Mouse (Mus musculus): Measurements from ENCODE around the gene Smco2. TPM values are rescaled to one million over a fixed set of nuclear protein-coding genes. Genes with fewer than 3 reads are reported as not detected.

Smco2 gene
- total and polyA plus RNA-seq, 3 experiments, result not detected

DNA sequence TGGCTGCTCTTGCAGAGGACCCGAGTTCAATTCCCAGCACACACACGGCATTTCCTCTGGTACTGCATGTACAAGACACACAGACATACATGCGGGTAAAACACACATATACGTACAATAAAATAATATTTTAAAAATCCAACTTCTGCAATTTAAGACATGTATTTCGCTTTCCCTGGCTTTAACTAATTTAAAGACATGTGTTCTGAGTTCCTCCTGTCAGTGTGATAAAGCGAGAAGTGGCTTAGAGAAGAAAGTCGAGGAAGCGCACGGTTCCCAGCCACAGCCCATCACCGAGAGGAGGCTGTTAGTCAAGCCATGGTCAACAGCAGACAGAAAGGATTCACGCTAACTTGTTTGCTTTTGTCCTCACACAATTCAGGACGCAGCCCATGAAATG lies 18.6 kb upstream of the Smco2 start:
- H3K9ac ChIP-seq (ENCODE audit: control insufficient read depth, low read depth, low read length, poor library complexity, severe bottlenecking), result no peak overlapping the region
- no peaks in the 10 kb centered on the region for H3K79me2 ChIP-seq (ENCODE audit: control insufficient read depth, insufficient read depth, low read length, poor library complexity)
- no peaks in the 10 kb centered on the region for H3K27me3 ChIP-seq (ENCODE audit: control insufficient read depth in 1 of 2, insufficient read depth in 2 of 2, low read length in 2 of 2)
- peak; percentile 63 for DNase-seq (ENCODE audit: low read depth, low spot score)
- no peak overlapping the region for H3K27ac ChIP-seq (ENCODE audit: control insufficient read depth, low read depth, low read length)
- H3K4me3 ChIP-seq (ENCODE audit: control insufficient read depth in 1 of 2, insufficient read depth in 1 of 2, low read depth in 2 of 2, low read length in 2 of 2), result no peak overlapping the region
- H3K36me3 ChIP-seq (ENCODE audit: control insufficient read depth in 1 of 2, insufficient read depth in 2 of 2, low read length in 2 of 2), result peaks cover 0 to 11% of the 10 kb centered on the region in 2 experiments; a peak in 3 of 4 replicates
- H3K9me3 ChIP-seq (replicated peaks; ENCODE audit: insufficient read depth, low read length), result no peaks in the 10 kb centered on the region
- peaks cover 10 to 12% of the 10 kb centered on the region in 2 experiments for H3K4me1 ChIP-seq (ENCODE audit: control insufficient read depth in 1 of 2, insufficient read depth in 2 of 2, low read length in 2 of 2)
- TF ChIP-seq MAX (IDR thresholded peaks at IDR 0.05; ENCODE audit: low read length) (peak; percentile 94), USF1 (IDR thresholded peaks at IDR 0.05; ENCODE audit: low read depth, low read length) (peak; percentile 78), MXI1 (IDR thresholded peaks at IDR 0.05; ENCODE audit: low read depth, low read length) (peak; percentile 97), ZC3H11A (IDR thresholded peaks at IDR 0.05; ENCODE audit: low read depth, low read length) (0 out of 2 replicates have a peak, but pooled peaks have one; percentile 7), TBP (IDR thresholded peaks at IDR 0.05; ENCODE audit: low read depth, low read length) (no peak), MYC (IDR thresholded peaks at IDR 0.05; ENCODE audit: low read depth, low read length) (peak; percentile 91), POLR2A (IDR thresholded peaks at IDR 0.05; ENCODE audit: control insufficient read depth in 1 of 2, insufficient read depth in 1 of 2, low read depth in 1 of 2, low read length in 2 of 2, poor library complexity in 1 of 2) (no peak), ETS1 (IDR thresholded peaks at IDR 0.05; ENCODE audit: low read depth, low read length) (0 out of 2 replicates have a peak, but pooled peaks have one; percentile 29), ZKSCAN1 (IDR thresholded peaks at IDR 0.05; ENCODE audit: low read depth, low read length) (no peak), CTCF (IDR thresholded peaks at IDR 0.05 in 2 of 3, conservative IDR thresholded peaks at IDR 0.05 in 1 of 3; ENCODE audit: control insufficient read depth in 1 of 3, insufficient read depth in 1 of 3, low read depth in 2 of 3, low read length in 3 of 3, poor library complexity in 1 of 3, severe bottlenecking in 1 of 3) (no peak), CHD1 (IDR thresholded peaks at IDR 0.05; ENCODE audit: low read depth, low read length) (no peak), TAL1 (IDR thresholded peaks at IDR 0.05; ENCODE audit: low read length) (no peak), MEF2A (IDR thresholded peaks at IDR 0.05; ENCODE audit: extremely low read depth, insufficient replicate concordance, low read depth, low read length, poor library complexity, severe bottlenecking) (no peak), CHD2 (IDR thresholded peaks at IDR 0.05; ENCODE audit: low read length) (no peak), POLR2AphosphoS2 (IDR thresholded peaks at IDR 0.05; ENCODE audit: low read length) (no peak), BHLHE40 (IDR thresholded peaks at IDR 0.05; ENCODE audit: borderline replicate concordance, low read depth, low read length) (peak; percentile 62; the same call in 1 of the 2 replicates), POLR2AphosphoS5 (IDR thresholded peaks at IDR 0.05; ENCODE audit: borderline replicate concordance, low read depth, low read length) (no peak), ZMIZ1 (IDR thresholded peaks at IDR 0.05; ENCODE audit: low read depth, low read length) (no peak), RCOR1 (IDR thresholded peaks at IDR 0.05; ENCODE audit: low read depth, low read length) (no peak), MYB (IDR thresholded peaks at IDR 0.05; ENCODE audit: low read depth, low read length) (no peak), JUND (IDR thresholded peaks at IDR 0.05; ENCODE audit: low read depth, low read length) (no peak), MAFK (IDR thresholded peaks at IDR 0.05; ENCODE audit: borderline replicate concordance, low read depth, low read length) (no peak), NELFE (IDR thresholded peaks at IDR 0.05; ENCODE audit: low read depth, low read length) (no peak), MAZ (IDR thresholded peaks at IDR 0.05; ENCODE audit: low read depth, low read length) (no peak), NRF1 (IDR thresholded peaks at IDR 0.05; ENCODE audit: insufficient read depth, low read depth, low read length, poor library complexity, severe bottlenecking) (no peak), TCF12 (IDR thresholded peaks at IDR 0.05; ENCODE audit: low read depth, low read length) (no peak), USF2 (IDR thresholded peaks at IDR 0.05; ENCODE audit: borderline replicate concordance in 1 of 2, insufficient read depth in 1 of 2, low read depth in 1 of 2, low read length in 2 of 2) (no peak), SIN3A (IDR thresholded peaks at IDR 0.05; ENCODE audit: low read length) (peak; percentile 90), GABPA (IDR thresholded peaks at IDR 0.05; ENCODE audit: low read depth, low read length) (no peak), SMC3 (IDR thresholded peaks at IDR 0.05; ENCODE audit: low read depth, low read length) (peak; percentile 15; the same call in 1 of the 2 replicates), UBTF (IDR thresholded peaks at IDR 0.05; ENCODE audit: borderline replicate concordance, insufficient read depth, low read depth, low read length) (no peak), ELF1 (IDR thresholded peaks at IDR 0.05; ENCODE audit: low read depth, low read length) (no peak), E2F4 (IDR thresholded peaks at IDR 0.05; ENCODE audit: borderline replicate concordance, low read depth, low read length) (no peak), RAD21 (IDR thresholded peaks at IDR 0.05; ENCODE audit: low read depth, low read length) (no peak), EP300 (IDR thresholded peaks at IDR 0.05; ENCODE audit: low read depth in 1 of 2, low read length in 2 of 2) (peak; percentile 25 to 30; a peak in 3 of 4 replicates), KAT2A (conservative IDR thresholded peaks at IDR 0.05; ENCODE audit: low read depth, low read length) (no peak), ZNF384 (IDR thresholded peaks at IDR 0.05; ENCODE audit: low read depth, low read length) (no peak), HCFC1 (IDR thresholded peaks at IDR 0.05; ENCODE audit: low read depth, low read length) (no peak)
